Comparison of ENCODE assay signal across 8 mouse cellular contexts in the genomic region with DNA sequence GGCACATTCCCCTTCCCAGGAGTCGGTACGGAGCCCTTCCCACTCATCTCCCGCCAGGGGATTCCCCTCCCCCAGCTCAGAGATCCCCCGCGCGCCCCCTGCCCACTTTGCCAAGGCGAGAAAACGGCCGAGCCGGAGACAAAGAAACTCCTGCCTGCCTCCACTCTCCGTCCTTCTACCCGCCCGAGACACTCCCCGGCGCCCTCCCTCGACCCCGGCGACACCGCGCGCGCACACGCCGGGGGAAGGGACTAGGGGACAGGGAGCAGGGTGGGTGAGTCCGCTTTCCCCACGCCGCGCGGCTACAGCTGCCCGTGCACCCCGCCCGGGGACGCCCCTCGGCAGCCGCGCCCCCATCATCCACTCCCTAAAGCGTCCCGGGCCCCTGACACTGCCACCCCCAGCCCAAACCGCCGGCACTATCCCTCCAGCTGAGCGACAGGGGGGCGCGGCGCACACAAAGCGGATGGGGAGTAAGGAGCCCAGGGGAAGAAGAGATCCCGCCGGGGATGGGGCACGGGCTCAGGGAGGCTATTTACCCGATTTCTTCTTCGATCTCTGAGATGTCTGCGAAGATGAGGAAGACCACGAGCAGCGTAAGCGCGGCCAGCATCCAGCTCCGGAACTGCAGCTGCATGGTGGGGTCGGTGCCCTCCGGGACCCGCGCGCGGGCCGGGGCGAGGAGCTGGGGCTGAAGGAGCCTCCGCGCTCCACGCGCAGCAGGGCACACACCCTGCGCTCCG. TPM values are rescaled to one million over a fixed set of nuclear protein-coding genes. Genes with fewer than 3 reads are reported as not detected.
A peak's percentile ranks its signal among the peaks of the same experiment; 100 is the strongest.
DNase-seq lines count a peak whose midpoint lies in the region; ATAC-seq lines count a peak whose summit lies in the region.

No protein-coding gene starts in this region.

- H3K4me3 ChIP-seq in megakaryocyte, embryonic 14.5 days (replicated peaks), result peak overlapping the region; percentile 84
- H3K4me3 ChIP-seq in heart, embryonic 15.5 days, result peak overlapping the region; percentile 76
- peak overlapping the region; percentile 49 for H3K4me3 ChIP-seq in liver, embryonic 12.5 days

- DNase-seq in embryo, embryonic 11.5 days (ENCODE audit: low read depth, low spot score), result peak; percentile 19
- peak; percentile 77 for DNase-seq in retina, postnatal 1 day
- no peak for DNase-seq in cerebellum, postnatal 4 days (ENCODE audit: low spot score in 2 of 2)
- no peak for DNase-seq in frontal cortex, postnatal 14 days (ENCODE audit: low spot score in 2 of 2)

- WGBS in heart, embryonic 15.5 days, result under 1% methylated on average over 65 of the region's 70 CpGs
- WGBS in liver, embryonic 12.5 days (ENCODE audit: insufficient replicate concordance), result 2% methylated on average over 62 of the region's 70 CpGs

- no peaks in the 10 kb centered on the region for H3K36me3 ChIP-seq in megakaryocyte, embryonic 14.5 days (replicated peaks; ENCODE audit: low read length)
- no peaks in the 10 kb centered on the region for H3K36me3 ChIP-seq in heart, embryonic 15.5 days
- no peaks in the 10 kb centered on the region for H3K36me3 ChIP-seq in liver, embryonic 12.5 days

- H3K4me1 ChIP-seq in megakaryocyte, embryonic 14.5 days, result peaks cover 22% of the 10 kb centered on the region
- H3K4me1 ChIP-seq in heart, embryonic 15.5 days (replicated peaks), result peaks cover 22% of the 10 kb centered on the region
- peaks cover 10% of the 10 kb centered on the region; the same call in 1 of the 2 replicates for H3K4me1 ChIP-seq in liver, embryonic 12.5 days

- H3K4me2 ChIP-seq in heart, embryonic 15.5 days, result peak overlapping the region; percentile 98
- H3K4me2 ChIP-seq in liver, embryonic 12.5 days, result peak overlapping the region; percentile 72

- ATAC-seq in megakaryocyte, adult 5-6 weeks (ENCODE audit: poor library complexity, severe bottlenecking), result no peak
- peak; percentile 32 for ATAC-seq in heart, embryonic 15.5 days (replicated peaks; ENCODE audit: insufficient number of reproducible peaks, insufficient read depth, low FRiP score, low read depth)
- ATAC-seq in liver, embryonic 12.5 days, result peak; percentile 32; the same call in 1 of the 2 replicates

- no peak overlapping the region for H3K27ac ChIP-seq in heart, embryonic 15.5 days
- no peak overlapping the region for H3K27ac ChIP-seq in liver, embryonic 12.5 days

- H3K27me3 ChIP-seq in megakaryocyte, embryonic 14.5 days (replicated peaks), result peaks cover 61% of the 10 kb centered on the region
- peaks cover 50% of the 10 kb centered on the region for H3K27me3 ChIP-seq in heart, embryonic 15.5 days
- H3K27me3 ChIP-seq in liver, embryonic 12.5 days (replicated peaks), result peaks cover 53% of the 10 kb centered on the region

- peak overlapping the region; percentile 66 for H3K9ac ChIP-seq in heart, embryonic 15.5 days
- no peak overlapping the region for H3K9ac ChIP-seq in liver, embryonic 12.5 days

- peaks cover 3% of the 10 kb centered on the region; the same call in 1 of the 2 replicates for H3K9me3 ChIP-seq in megakaryocyte, embryonic 14.5 days
- no peaks in the 10 kb centered on the region for H3K9me3 ChIP-seq in heart, embryonic 15.5 days (replicated peaks)
- no peaks in the 10 kb centered on the region for H3K9me3 ChIP-seq in liver, embryonic 12.5 days (replicated peaks)

RNA-seq across cellular contexts. Expression of gene St8sia2, which starts 0.5 kb away (rescaled TPM):
- polyA plus RNA-seq in megakaryocyte, embryonic 14.5 days (2012; ENCODE audit: insufficient read depth, low replicate concordance), result 0.50 TPM in 1 of 2 replicates, not detected in the other
- 0.07 TPM in 1 of 2 replicates, not detected in the other for total RNA-seq in megakaryocyte, adult 5-6 weeks (2015)
- not detected in 2 replicates for total RNA-seq in megakaryocyte, adult 5-6 weeks (2017)
- 1.4 and 3.5 TPM in 2 replicates for polyA plus RNA-seq in heart, embryonic 15.5 days (2015; fragmentation: Nextera tagmentation; extraction: Ambion mirVana)
- 0.57 and 0.63 TPM in 2 replicates for polyA plus RNA-seq in liver, embryonic 12.5 days (2016; fragmentation: Nextera tagmentation; extraction: Ambion mirVana)

Comparison
In these comparisons a context has a peak if more than half of its experiments do, and no peak if none do; other contexts are left out.
1. DNase-seq: peak in embryo, embryonic 11.5 days (single experiment) and retina, postnatal 1 day (single experiment); none in cerebellum, postnatal 4 days (0 of 2) and frontal cortex, postnatal 14 days (0 of 2).
2. Peak in every context shown above with its lines, with median percentiles within 50 percentile points of each other: H3K4me3 ChIP-seq.